Mouse (Mus musculus): ENCODE data around the gene Hemk1. TPM values are rescaled to one million over a fixed set of nuclear protein-coding genes. Genes with fewer than 3 reads are reported as not detected.
A peak's percentile ranks its signal among the peaks of the same experiment; 100 is the strongest.
"Not testable (repeated sequence)": the region's sequence is repeated elsewhere in the genome, so short reads cannot be mapped to it uniquely, and the experiment has no call there.

Gene Hemk1
- total RNA-seq, 2 experiments from 2014 or later: 14.0 to 14.5 TPM

DNA sequence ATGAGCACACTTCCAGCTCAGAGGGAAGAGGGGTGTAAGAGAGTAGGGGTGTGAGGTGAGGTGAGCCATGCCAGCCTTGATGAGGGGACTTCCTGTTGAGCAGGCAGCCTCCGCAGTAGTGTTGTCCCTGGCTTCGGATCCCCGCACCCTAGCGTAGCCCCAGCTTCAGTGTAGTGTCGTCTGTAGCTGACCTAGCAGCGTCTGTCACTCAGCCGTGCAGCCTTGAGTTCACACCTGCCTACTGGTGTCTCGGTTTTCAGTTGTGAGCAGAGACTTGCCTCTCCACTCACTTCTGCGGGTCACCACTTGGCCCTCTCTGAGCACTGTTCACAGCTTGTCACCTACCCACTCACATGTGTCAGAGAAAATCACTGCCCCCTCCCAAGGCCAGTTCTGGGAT lies 29.0 kb downstream of the Hemk1 start:
- DNase-seq (ENCODE audit: low spot score in 2 of 2): no peak

DNA sequence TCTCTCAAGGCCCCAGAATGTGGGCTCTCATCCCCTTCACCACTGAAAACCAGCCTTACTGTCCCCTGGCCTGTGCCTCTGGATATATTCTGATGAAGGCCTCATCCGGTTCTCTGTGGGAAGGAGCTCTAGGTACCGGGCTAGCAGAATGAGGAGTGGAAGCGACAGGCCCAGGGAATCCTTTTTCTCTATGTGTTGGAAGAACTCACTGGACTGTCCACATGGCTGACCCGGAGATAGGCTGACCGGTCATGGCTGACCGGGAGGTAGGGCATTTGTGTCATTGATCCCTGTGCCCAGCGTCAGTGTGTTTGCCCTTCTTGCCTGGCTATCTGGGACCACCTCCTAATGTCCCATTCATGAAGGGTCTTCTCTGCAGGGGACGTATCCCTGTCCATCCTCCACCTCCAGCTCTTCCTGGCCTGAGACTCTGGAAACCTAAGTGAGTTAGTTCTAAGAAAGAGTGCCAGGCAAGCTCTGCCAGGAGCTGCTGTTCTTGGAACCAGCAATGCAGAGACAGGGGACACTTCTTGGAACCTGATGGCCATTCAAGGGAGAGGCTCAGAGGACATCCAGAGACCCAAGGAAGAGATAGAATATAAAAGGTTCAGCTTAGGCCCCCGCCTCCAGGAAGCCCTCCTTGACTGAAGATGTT lies 29.7 kb downstream of the Hemk1 start:
- no peak for DNase-seq (ENCODE audit: low spot score in 2 of 2)

DNA sequence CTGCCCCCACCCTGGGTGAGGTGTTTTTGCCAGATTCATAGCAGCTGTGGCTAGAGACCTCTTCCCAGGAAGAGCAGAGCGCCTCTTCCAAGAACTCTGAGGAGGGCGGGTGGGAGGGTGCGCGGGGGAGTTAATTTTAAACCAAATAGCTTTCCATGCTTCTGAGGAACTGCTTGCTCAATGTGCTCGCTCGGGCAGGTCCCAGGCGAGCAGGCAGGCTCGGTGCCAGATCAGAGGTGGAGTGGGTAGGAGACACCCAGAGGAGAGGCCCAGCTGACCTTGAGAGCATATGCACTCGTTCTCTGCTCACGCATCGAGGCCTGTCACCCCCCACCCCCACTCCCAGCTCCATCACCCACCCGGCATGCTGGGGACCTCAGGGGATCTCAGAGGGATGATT lies 30.3 kb downstream of the Hemk1 start:
- peak in 1 of 2 experiments; percentile 74 for DNase-seq (ENCODE audit: low spot score in 2 of 2)

DNA sequence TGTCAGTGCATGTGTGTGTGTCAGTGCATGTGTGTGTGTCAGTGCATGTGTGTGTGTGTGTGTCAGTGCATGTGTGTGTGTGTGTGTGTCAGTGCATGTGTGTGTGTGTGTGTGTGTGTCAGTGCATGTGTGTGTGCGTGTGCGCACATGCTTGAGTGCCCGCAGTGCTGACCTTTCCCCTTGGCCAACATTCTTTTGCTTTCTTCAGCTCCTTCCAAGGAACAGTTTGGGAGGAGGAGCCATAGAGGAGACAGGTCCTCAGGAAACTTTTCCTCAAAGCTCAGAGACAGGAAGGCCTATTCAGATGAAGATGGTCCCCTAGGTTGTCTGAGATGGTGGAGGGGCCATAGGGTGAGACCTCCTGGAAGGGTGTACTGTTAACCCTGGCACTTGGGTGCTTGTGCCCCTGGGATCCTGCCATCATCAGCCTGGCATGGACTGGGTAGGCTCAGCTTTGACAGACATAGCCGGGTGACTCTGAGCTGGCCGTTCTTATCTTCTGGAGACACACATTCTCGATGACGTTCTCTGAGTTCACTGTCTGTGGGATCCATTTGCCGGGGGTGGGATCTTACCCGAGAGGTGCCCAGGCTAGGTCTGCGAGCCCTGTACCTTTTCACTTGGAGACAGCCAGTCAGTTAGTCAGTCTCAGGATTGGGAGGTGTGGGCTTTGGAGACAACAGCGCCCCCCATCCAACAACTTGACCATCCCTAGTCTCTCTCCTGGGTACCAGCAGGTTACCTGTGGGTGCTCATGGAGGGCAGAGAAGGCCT lies 30.9 kb downstream of the Hemk1 start:
- no peak for DNase-seq (ENCODE audit: low spot score in 2 of 2)

DNA sequence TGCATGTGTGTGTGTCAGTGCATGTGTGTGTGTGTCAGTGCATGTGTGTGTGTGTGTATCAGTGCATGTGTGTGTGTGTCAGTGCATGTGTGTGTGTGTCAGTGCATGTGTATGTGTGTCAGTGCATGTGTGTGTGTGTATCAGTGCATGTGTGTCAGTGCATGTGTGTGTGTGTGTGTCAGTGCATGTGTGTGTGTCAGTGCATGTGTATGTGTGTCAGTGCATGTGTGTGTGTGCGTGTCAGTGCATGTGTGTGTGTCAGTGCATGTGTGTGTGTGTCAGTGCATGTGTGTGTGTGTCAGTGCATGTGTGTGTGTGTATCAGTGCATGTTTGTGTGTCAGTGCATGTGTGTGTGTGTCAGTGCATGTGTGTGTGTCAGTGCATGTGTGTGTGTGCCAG lies 31.5 kb downstream of the Hemk1 start:
- DNase-seq (ENCODE audit: low spot score in 2 of 2): not testable (repeated sequence)

DNA sequence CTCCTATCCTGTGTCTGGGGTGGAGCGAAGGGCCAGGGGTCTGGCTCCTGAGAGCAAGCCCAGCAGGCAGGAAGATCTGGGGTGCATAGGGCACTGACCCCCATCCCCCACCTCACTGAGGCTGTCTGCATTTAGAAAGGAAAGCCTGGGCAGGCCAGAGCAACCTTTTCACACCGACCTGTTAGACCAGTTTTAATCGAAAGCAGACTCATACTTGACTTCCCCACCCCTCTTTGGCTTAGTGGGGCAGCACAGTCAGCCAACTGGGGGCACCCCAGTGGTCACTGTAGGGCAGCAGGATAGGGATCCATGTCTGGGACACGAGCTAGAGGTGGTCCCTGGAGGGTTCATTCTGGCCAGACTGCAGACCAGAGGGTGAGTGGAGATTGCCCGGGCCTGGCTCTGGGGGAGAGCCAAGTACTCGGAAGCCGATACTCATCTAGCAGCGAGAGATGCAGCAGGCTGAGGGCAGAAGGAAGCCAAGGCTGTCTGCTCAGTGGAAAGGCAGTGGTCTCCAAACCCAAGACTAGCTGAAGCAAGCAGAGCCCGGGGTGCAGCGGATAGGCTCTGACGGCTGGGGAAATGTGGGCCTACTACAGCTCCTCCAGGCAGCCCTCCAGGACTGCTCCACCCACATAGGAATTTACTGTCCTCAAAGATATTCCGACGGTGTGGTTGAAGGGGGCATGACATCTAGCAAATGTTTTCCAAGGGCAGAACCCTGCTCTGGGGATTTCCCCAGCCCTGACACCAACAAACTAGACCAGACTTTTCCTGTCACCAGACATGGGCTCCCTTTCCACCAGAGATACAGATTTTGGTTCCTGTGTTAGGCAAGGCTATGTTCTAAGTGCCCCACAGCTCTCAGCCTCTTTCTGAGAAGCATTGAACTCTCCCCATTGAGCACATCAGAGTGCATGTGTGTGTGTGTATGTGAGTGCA lies 32.3 kb downstream of the Hemk1 start:
- DNase-seq (ENCODE audit: low spot score in 2 of 2): no peak

DNA sequence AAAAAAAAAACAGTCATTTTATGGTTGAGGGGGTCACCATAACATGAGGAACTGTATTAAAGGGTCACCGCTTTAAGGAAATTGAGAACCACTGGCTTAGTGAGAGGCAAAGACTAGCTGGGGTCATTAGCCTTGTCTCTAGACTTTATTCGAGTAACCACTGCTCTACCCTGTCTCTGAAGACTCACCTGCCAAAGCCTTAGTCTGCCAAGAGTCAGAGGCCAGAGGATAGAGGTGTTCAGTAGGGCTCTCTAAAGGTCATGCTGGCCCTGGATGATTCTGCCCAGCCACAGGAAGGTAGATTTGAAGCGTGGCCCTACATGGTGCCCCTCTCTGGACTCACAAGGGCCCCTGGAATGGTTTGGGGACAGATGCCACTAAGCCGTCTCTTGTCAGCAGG lies 33.1 kb downstream of the Hemk1 start:
- DNase-seq (ENCODE audit: low spot score in 2 of 2): no peak

DNA sequence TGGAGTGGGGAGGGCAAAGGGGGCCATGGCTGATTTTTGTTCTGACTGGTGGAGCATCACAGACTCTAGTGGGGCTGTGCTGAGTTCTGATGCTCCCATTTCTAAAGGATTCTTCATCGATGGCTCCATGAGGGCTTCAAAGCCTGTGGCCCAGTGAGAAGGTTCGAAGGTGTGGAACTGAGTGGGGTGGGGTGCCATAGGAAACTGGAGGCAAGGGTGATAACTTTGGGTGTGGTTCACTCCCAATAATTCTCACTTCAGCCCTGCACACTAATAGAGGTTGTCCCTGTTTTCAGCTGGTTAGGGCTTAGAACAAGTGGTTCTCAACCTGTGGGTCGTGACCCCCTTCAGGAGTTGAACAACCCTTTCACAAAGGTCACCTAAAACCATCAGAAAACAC lies 33.8 kb downstream of the Hemk1 start:
- no peak for DNase-seq (ENCODE audit: low spot score in 2 of 2)

DNA sequence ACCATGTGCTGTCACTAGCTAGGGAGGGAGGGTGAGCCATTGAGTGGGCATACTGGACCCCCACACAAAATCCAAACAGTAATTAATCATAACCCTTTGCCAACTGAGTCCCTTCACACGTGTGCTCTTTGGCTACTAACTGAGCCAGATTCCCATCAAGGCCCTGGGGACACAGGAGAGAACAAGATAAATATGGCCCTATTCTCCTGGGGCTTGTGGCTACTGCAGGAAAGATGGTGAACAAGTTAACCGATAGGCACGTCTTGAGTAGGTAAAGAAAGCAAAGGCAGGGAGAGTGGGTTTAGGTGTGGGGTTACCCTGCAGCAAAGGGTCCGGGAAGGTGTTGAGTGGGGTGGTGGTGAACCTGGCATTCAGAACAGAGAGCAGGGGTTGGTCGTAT lies 34.2 kb downstream of the Hemk1 start:
- no peak for DNase-seq (ENCODE audit: low spot score in 2 of 2)

DNA sequence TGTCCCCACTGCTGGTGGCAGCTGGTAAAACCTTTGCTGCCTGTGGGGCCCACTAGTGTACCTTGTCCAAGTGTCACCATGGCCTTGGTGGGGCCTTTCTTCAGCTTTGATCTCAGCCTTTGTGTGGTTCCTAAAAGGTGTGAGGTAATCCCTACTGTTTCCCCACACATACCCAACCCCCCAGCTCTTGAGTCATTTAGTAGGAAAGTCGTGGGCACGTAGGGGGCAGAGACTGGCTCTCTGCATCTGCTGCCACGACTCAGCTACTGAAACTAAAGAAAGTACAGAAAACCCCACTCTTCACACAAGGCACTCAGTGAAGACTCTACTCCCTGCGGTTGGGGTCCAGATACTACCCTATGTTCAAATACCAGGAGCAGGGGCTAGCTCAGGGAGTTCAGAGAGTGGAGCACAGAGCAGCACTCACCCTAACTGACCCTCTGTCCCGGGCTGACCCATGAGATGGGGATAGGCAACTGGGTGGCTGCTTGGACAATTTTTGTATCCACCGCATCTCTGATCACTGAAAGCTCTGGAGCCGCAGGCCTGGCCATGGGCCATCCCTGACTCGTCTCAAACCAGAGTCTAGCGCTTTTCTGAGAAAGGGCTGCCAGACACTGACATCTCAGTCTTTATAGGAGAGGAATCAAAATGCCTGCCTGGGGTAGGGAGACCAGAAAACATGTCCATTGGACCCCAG lies 34.9 kb downstream of the Hemk1 start:
- no peak for DNase-seq (ENCODE audit: low spot score in 2 of 2)

DNA sequence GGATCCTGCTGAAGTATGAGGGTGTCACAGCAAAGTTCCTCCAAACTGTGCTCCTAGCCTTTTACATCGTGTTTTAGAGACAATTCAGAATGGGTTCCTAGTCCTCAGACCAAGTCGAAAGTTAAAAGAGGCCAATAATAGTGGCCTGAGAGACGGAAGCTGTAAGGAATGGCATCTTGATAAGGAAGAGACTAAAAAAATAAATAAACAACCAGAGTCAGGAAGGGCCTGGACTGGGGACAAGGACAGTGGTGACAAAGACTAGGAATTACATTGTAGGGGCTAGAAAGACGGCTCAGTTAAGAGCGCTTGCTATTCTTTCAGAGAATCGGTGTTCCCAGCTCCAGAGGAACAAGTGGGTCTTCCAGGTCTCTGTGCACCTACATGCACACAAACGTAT lies 35.6 kb downstream of the Hemk1 start:
- DNase-seq (ENCODE audit: low spot score in 2 of 2): no peak

DNA sequence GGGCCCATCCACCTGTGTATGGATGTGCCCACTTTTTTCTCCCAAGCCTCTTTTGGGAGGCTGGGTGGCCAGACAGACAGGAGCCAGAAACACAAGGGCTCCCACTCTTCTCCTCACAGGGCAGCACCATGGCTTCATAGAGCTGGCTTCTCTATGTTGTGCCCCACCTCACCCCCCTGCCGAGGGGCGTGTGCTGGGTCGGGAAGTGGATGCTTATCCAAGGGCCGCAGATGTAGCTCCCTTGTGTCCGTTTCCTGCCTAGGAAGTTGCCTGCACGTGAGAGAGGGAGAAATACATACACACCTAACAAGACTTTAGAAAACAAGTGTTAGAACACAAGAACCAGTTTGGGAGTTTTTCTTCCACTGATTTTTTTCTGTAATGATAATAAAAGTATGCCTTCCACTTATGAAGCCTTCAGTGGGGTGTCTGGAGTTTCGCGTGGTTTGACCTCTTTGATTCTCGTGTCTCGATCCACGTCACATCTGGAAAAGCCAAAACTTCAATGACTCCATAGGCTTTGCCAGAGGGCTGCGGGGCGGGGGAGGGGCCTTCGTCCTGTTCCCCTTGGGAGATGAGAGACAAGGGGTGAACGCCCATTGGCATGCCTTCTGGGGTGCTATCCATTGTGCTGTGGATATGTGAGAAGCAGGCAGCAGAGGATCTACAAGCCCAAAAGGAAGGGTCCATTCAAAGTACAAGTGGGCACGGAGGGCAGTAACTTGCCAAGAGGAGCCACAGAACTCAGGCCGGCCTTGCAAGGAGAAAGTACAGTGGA lies 36.4 kb downstream of the Hemk1 start:
- DNase-seq (ENCODE audit: low spot score in 2 of 2): no peak

DNA sequence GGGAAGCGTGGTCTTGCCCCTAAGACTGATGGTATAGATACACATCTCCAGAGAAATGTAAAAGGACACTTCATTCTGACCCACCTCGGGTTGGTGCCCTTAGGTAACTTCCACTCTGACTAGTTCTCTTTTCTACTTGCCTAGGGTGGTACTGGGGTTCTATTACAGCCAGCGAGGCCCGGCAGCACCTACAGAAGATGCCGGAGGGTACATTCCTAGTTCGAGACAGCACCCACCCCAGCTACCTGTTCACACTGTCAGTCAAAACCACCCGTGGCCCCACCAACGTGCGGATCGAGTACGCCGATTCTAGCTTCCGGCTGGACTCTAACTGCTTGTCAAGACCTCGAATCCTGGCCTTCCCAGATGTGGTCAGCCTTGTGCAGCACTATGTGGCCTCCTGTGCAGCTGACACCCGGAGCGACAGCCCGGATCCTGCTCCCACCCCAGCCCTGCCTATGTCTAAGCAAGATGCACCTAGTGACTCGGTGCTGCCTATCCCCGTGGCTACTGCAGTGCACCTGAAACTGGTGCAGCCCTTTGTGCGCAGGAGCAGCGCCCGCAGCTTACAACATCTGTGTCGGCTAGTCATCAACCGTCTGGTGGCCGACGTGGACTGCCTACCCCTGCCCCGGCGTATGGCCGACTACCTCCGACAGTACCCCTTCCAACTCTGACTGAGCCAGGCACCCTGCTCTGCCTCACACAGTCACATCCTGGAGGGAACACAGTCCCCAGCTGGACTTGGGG lies 37.8 kb downstream of the Hemk1 start:
- no peak for DNase-seq (ENCODE audit: low spot score in 2 of 2)

DNA sequence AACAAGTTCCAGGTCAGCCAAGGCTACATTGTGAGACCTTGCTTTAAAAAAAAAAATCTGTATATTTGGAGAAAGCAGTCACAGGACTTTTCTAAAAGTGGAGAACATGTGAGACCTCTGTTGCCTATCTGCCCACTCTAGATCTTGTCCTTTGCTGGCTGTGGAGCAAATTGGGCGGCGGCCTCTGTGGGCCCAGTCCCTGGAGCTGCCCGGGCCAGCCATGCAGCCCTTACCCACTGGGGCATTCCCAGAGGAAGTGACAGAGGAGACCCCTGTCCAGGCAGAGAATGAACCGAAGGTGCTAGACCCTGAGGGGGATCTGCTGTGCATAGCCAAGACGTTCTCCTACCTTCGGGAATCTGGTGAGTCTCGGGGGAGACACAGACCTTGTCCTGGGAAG lies 38.4 kb downstream of the Hemk1 start:
- no peak for DNase-seq (ENCODE audit: low spot score in 2 of 2)

DNA sequence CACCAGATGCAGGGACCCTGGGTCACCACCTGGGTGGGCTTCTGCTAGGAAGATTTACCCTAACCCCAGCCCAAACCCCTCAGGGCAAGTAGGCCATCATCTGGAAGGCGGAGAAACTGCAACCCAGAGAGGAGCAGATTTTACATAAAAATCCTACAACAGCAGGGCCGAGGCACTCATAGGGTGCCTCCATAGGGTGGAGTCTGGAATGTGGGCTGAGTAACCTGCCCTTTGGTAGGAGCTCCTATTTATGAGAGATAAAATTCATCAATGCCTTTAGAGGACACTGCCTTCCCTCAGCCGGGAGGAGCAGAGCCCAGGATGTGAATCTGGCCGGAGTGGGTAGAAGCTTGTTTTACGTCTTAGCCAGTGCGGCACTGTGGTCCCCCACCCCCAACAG lies 39.3 kb downstream of the Hemk1 start:
- no peak for DNase-seq (ENCODE audit: low spot score in 2 of 2)

DNA sequence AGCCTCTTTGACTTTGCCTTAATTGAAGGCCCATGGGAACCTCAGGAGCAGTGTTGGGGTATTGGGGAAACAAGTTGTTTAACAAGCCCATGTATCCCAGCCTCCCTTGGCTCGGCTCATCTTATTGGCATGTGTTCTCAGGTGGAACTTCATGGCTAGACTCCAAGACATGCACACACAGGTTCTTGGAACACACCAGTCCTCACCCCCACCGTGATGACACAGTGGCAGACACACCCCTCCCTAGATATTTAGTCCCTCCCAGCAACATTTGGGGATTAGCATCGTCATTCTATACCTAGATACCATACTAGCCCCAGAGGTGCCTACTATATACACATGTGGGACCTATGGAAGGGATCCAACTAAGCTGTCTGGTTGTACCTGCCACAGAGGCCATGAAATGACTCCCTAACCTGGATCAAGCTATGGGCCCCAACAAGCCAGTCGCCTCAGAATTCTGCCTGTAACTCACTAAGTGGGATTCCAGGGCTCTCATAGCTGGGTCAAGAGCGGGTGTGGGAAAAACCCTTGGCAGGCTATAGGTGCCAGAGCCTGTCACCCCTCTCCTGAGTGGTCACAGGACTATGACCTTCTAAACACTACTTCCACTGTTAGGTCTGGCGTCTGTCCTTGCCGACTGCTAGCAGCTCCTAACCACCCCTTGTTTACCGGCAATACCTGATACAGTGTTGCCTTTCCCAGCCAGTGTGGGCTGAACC lies 39.9 kb downstream of the Hemk1 start:
- no peak for DNase-seq (ENCODE audit: low spot score in 2 of 2)

DNA sequence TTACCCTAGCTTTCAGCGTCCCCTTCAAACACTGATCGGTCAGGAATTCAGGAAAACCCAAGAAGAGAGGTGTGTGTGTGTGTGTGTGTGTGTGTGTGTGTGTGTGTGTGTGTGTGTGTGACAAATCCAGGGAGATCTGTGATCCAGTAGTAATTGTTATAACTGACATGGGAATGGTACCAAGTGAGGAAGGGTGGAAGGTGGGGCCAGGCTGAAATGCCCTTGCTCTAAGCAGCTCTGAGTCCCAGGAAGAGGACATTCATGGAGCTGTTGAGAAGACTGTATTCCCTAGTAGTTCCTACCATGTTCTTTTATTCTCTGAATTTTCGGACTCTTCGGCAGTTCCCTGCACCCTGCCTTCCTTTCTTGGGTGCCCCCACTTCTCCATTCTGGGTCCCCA lies 40.5 kb downstream of the Hemk1 start:
- no peak for DNase-seq (ENCODE audit: low spot score in 2 of 2)

DNA sequence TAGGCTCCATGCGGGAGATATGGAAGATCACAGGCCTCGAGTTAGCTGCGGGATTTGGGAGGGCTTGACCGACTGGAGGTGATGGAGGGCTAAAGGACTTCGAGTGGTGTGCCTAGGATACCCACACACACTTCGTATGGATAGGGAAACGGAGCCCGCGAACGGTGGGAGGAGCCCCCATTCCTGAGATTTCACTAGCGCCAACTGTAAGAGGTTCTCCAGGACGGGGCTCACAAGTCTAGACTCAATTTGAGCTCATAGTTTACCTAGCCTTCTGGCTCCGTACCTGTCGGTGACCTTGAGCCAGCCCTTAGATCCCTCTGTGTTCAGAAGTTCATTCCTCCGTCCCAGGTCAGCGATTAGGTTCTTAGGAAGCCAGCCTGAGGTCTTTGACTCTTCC lies 41.1 kb downstream of the Hemk1 start:
- no peak for DNase-seq (ENCODE audit: low spot score in 2 of 2)

DNA sequence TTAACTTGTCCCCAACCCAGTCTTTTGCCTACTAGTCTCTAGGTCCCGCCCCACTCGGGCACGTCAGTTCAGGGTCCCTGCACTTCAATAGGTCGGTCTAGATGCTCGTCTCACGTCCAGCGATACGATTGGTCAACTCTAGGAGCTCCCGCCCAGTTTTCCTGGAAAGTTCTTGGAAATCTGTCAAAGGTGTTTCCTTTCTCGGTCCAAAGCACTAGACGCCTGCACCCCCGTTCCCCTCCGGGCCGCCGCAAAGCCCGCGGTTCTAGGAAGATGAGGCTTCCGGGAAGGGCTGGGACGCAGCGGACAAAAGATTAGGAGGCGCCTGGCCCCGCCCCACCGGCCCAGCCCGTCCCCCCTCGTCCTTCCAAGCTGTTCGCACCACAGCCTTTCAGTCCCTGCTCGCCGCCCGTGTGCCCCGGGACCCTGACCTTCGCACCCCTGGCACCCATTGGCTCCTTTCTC lies 41.6 kb downstream of the Hemk1 start:
- peak; percentile 77 to 92 for DNase-seq (ENCODE audit: low spot score in 2 of 2)

Data from gastrocnemius, postnatal 4 days (tissue).